Mouse (Mus musculus) gastrocnemius, postnatal 4 days (tissue): ENCODE measurements around the gene Rogdi. TPM values are rescaled to one million over a fixed set of nuclear protein-coding genes. Genes with fewer than 3 reads are reported as not detected.

ENCODE experiments used
- total RNA-seq, 2 experiments: library from RNA; stranded (reverse); gene quantifications; 2 replicates each; pipeline ENCODE4 v1.2.3; 2021

Gene Rogdi
- total RNA-seq, 2 experiments from 2014 or later, result 15.8 to 19.1 TPM

Other genes with a start within 250 kb of the Rogdi start
- gene Cdip1, start 223.3 kb downstream of the Rogdi start, total RNA-seq, result 100 to 1,000 TPM; 107 to 114 TPM
- not detected for gene 4930562C15Rik, start 178.1 kb downstream of the Rogdi start, total RNA-seq
- gene Ubald1, start 133.2 kb downstream of the Rogdi start, total RNA-seq, result 10 to 100 TPM; 32.3 to 32.8 TPM
- gene Mgrn1, start 127.3 kb downstream of the Rogdi start, total RNA-seq, result 10 to 100 TPM; 87.3 to 91.8 TPM
- 10 to 100 TPM; 51.5 to 57.6 TPM for gene Nudt16l1, start 74.8 kb downstream of the Rogdi start, total RNA-seq
- 10 to 100 TPM; 25.9 to 27.9 TPM for gene Anks3, start 49.3 kb downstream of the Rogdi start, total RNA-seq
- not detected for gene Sept12, start 15.7 kb downstream of the Rogdi start, total RNA-seq
- gene Smim22, start 6.3 kb downstream of the Rogdi start, total RNA-seq, result not detected
- 10 to 100 TPM; 57.2 to 65.9 TPM for gene Glyr1, start 36.3 kb upstream of the Rogdi start, total RNA-seq
- 10 to 100 TPM; 39.5 to 42.2 TPM for gene Ubn1, start 36.5 kb upstream of the Rogdi start, total RNA-seq
- under 1 TPM; 0.42 to 0.44 TPM for gene Ppl, start 118.9 kb upstream of the Rogdi start, total RNA-seq
- gene Sec14l5, start 133.6 kb upstream of the Rogdi start, total RNA-seq, result 1 to 10 TPM; 5.7 to 7.3 TPM
- gene Nagpa, start 190.5 kb upstream of the Rogdi start, total RNA-seq, result 10 to 100 TPM in 1 of 2 experiments, 1 to 10 TPM in 1; 7.6 to 10.5 TPM
- gene AU021092, start 208.7 kb upstream of the Rogdi start, total RNA-seq, result 1 to 10 TPM; 8.1 to 8.2 TPM
- gene Alg1, start 220.1 kb upstream of the Rogdi start, total RNA-seq, result 10 to 100 TPM; 17.0 to 17.6 TPM
- 10 to 100 TPM; 17.1 to 18.1 TPM for gene Eef2kmt, start 242.4 kb upstream of the Rogdi start, total RNA-seq